Mouse (Mus musculus) v-Abl transformed pro-B cells (cell line): ENCODE results near the gene Pglyrp1.

ENCODE experiments used
- in situ Hi-C, 2 experiments: fragments of 400-800 bp; cut with MboI; formaldehyde crosslinking; loops; one replicate each; pipeline ENCODE4 v1.15.1; 2025; ENCODE audit not compliant: unreplicated experiment in 2 of 2

Pglyrp1 gene

DNA sequence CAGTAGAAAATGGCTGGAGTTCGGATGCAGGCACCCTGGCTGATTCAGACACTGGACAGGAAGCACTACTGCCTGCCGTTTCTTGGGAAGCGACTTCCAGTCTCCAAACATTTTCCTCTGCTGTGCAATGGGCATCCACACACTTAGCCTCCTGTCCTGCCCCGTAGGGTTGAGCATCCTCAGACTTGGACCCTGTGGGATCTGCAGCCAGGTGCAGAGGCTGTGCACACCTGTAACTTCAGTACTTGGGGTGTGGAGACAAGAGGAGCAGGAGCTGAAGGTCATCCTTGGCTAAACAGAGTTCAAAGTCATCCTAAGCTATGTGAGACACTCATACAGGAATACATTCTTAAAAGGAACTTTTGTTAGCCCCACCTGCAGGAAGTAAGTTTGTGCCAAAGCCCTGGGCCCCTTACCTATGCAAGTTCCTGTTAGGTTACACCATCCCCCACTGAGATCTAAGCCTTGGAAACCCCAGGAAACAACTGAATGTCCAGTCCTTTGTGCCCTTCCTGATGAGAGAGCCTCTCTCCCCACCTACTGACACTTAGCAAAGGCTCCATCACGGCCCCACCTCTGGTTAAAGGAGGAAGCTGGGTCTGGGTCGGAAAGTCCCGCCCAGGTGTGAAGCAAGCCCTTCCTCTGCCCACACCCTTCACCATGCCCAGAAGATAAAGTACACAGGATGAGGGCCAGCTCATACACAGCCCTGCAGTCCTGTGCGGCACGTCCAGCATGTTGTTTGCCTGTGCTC, 13.0 kb downstream of the Pglyrp1 start:
- in situ Hi-C loops = loop anchor here in 1 of 2 experiments (25.0 kb wide), 1 partner anchor 1947 kb away; the partner anchor contains the start of gene Pnmal2

DNA sequence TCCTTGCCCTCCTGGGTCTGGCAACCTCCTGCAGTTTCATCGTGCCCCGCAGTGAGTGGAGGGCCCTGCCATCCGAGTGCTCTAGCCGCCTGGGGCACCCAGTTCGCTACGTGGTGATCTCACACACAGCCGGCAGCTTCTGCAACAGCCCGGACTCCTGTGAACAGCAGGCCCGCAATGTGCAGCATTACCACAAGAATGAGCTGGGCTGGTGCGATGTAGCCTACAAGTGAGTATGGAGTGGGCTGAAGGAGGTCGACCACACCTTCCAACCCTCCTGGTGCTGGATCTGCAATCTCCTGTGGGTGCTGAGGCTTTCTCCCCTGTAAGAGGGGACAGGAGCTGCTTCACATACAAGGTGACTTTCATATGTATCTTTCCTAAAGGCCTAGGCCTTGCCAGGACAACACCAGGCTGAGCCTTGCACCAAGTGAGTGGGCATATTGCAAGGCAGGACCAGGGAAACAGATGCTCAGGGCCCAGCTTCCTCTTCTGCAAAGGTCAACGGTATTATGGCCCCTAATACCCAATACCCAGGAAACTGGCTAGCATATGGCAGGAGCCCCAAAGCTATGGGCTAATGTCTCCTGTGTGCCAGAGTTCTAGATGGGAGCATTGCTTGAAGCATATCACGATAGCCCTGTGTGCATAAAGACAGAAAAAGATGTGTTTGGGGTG, 13.8 kb downstream of the Pglyrp1 start:
- in situ Hi-C loops = loop anchor here in 1 of 2 experiments (25.0 kb wide), 1 partner anchor 1948 kb away; the partner anchor contains the start of gene Pnmal2

DNA sequence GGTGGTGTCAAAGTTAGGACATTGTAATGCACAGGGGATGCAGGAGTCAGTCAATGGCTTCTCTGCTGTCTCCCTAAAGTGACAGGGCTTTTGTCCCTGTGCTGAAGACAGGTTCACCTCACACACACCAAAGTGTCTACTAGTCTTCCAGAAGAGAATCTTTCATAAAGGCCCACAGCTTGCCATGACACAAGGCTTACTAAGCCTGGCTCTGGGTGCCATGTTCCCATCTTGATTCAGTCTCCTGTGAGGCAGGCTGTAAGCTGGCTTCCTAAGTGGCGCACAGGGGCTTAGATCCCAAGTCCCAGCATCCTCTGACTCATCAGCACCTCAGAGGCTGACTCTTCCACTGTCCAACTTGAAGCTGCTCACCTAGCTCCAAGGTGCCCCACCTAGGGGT, 15.8 kb downstream of the Pglyrp1 start:
- in situ Hi-C loops = loop anchor here in 1 of 2 experiments (25.0 kb wide), 1 partner anchor 1950 kb away; the partner anchor contains the start of gene Pnmal2

DNA sequence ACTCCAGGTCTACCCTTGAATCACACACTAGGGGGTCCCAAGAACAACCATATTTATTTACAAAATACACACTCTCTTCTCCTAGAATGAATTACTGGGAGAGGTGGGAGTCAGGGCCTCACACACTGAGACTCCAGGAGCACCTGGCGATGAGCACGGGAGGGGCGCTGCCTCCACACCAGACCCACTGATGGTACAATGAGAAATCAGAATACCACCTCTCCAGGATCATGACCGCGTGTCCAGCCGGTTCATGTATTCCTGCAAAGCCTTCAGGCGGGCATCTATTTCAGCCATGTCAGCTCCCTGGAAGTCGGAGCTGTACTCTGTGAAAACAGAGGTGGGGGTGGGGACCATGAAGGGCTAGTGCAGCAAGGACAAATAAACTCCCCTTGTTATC, 19.7 kb downstream of the Pglyrp1 start:
- in situ Hi-C loops = loop anchor here in 1 of 2 experiments (25.0 kb wide), 1 partner anchor 1954 kb away; the partner anchor contains the start of gene Pnmal2

DNA sequence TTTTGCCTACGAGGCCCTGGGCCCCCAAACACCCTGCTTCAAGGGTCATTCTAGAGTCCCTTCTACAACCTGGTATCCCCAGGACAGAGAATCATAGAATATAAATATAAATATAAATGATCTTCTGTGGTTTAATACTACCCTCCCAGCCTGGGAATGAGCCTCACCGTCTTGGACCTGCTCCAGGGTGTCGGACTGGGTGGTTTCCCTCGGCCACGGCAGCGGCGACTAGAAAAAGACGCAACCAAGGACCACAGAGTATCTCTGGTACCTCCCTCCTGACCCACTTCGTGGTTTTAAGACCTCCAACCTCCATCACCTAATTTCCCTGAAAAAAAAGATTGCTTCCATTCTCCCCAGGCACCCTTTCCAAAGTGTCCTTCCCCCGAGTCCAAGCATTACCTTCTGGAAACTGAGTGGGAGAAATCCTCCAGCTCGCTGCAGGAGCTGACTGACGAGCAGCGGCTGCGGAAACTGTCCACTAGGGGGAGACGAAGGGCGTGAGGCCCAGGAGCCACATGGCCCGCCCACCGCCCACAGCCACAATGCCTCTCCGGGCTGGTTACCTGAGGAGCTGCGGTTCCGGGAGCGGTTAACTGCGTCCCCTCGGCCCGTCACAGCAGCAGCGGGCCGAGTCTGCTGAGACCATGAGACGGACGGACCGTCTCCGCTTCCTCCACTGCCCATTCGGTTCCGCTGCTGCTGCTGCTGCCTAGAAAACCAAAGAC, 20.9 kb downstream of the Pglyrp1 start:
- in situ Hi-C loops = loop anchor here in 1 of 2 experiments (25.0 kb wide), 1 partner anchor 1955 kb away; the partner anchor contains the start of gene Pnmal2

DNA sequence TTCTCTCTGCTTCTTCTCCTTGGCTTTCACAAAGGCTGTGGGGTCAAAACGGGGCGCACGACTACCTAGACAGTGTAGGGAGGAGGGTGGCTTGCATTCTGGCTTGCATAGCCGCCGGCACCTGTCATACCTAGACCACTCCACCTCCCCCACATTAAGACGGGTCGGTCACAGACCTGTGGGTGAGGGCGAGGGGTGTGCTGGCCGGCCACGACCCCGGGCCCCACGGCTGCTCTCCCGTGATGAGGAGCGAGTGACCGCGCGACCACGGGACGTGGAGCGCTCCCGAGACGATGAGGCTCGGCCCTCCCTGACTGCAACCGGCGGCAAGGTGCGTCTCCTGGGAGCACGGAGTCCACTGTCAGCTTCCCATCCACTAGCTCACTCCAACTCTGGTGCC, 21.9 kb downstream of the Pglyrp1 start:
- in situ Hi-C loops = loop anchor here in 1 of 2 experiments (25.0 kb wide), 1 partner anchor 1956 kb away; the partner anchor contains the start of gene Pnmal2

DNA sequence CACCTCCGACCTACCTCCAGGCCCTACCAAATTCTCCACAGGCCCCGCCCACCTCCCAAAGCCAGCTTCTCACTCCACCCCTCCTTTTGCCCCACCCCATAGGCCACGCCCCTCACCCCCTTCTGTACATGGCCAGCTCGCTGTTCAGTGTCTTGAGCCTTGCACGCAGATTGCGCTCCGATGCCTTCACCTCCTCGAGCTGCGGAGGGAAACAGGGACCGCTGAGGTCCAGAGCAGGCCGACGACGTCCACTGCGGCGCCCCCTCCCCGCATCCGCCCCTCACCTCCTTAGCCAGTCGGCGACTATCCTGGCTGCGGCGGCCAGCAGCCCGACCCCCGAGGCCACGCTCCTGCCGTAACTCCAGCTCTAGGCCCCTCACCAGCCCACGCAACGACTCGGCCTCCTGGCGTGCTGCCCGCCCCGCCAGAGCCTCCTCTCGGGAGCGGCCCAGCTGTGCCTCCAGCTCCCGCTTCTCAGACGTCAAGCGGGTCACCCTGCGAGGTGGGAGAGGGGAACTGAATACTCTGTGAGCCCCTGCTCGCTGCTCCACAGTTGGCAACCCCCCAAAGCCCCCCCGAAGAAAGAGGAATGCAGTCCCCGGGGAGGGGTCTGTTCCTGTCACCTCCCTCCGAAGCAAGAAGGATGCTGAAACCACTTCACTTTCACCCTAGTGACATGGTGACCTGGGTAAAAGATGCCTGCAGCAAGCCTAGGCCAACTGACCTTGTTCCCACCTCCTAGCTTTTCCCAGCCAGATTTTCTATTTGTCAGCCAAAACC, 22.7 kb downstream of the Pglyrp1 start:
- in situ Hi-C loops = loop anchor here in 1 of 2 experiments (25.0 kb wide), 1 partner anchor 1957 kb away; the partner anchor contains the start of gene Pnmal2

DNA sequence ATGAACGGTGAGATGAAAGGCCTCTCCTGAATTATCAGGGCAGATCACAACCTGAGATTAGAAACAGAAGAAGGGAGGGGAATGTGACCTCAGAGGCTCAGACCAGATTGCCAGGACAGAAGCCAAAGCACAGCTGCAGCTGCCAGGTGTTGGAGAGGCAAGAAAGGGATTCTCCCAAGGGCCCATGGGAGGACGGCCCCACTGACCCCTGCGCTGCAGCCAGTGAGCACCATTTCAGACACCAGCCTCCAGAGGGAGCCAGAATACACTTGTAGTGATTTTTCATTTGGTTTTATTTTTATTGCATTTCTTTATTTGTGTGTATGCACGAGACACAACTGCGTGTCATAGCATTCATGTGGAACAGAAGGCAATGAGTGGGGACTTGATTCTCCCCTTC, 25.4 kb downstream of the Pglyrp1 start:
- in situ Hi-C loops = loop anchor here (5.0 to 25.0 kb wide), 6 partner anchors 86 to 1959 kb away; partner anchors contain the start of genes Foxa3 (in 1 of the 2), Pnmal2 (in 1 of the 2), Six5 (in 1 of the 2) and Sympk (in 1 of the 2)

DNA sequence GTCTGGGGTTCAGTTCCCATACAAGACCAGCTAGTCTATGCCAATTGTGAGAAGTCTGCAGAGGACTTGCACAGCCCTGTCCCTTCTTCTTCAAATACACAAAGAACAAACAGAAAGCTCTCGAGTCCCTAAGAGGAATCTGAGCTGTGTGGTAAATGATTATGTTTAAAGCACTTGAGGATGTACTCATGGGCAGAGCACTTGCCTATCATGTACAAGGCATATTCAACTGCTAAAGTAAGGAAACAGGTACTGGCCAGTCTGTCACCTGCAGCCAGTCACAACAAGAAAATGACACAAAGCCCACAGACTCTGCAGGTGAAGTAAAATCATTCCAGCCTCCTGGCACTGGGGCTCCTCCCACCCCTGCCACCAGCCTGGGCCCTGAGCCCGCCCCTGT, 29.4 kb downstream of the Pglyrp1 start:
- in situ Hi-C loops = no loop called here

DNA sequence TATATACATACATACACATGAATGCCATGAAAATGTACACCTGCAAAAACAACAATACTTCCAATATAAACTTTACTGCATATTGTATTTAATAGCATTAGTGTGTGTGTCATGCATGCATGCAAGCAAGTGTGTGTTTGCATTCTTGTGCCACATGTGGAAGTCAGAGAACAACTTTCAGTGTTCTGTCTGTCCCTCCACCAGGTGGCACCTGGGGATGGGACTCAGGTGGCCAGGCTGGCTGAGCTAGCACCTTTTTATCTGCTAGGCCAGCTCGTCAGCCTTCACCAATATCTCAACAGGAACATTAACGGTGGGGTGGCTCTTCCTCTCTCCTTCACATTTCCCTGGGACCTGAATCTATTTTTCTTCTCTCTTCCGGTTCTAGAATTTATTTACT, 31.4 kb downstream of the Pglyrp1 start:
- in situ Hi-C loops = no loop called here

DNA sequence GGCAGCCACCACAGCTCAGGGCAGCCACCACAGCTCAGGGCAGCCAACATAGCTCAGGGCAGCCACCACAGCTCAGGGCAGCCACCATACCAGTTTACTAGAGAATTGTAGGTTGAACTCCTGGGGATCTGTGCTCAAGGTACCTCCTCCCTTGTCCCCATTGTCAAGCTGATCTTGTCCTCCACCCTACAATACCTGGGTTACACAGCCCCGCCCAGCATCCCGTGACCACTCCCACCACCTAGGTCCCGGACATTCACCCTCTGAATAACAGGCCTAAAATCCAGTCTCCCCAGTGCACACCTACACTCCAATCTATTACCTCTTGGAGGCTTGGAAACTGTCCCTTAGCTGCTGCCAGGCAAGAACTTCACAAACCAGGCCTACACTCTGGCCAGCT, 33.8 kb downstream of the Pglyrp1 start:
- in situ Hi-C loops = no loop called here

DNA sequence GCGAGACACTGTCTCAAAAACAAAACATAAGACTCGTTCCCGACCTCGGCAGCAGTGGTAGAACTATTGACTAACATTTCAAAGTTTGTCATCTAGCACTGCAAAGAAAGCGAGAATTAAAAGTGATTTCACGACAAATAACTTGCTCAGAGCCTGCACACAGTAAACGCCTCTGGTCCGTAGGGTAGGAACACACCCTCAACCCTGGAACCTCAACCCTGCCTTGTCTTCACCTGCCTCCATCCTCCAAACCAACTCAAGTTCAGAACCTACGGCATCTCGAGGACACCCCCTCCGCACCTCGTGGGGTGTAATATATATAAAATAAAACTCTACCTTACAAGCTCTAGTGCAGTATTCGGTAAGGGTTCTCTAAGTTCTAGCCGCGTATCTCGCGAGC, 38.7 kb downstream of the Pglyrp1 start:
- in situ Hi-C loops = loop anchor here in 1 of 2 experiments (10.0 kb wide), 1 partner anchor 75 kb away; the partner anchor contains the start of gene Nanos2

DNA sequence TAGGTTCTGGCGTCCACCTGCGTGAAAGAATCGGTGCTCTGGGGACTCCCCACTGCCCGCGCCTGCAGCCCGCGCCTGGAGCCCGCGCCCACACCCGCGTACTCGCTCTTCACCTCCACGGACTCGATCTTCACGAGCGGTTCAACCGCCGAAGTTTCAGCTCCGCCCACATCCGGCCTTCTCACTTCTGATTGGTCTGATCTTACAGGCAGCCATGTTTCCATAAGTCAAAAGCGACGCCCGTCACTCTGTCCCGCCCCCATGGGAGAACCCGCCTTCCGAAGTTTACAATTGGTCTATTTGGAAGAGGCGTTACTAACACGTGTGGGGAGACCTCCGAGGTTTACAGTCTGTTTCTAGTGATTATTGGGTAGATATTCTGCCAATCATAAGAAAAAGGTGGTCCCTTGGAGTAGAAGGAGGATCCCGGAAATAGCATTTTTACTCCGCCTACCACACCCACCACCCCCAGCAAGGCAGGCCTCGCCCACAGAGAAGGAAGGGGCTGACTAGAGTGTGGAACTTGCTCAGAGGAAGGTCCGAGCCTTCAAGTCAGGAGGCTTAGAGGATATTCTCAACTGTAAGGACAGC, 39.2 kb downstream of the Pglyrp1 start, which contains the start of gene Ccdc61:
Ccdc61 (minus strand) TSS at position 175 of the 591 bp plus-strand sequence.
- in situ Hi-C loops = loop anchor here in 1 of 2 experiments (10.0 kb wide), 1 partner anchor 74 kb away; the partner anchor contains the start of gene Nanos2

DNA sequence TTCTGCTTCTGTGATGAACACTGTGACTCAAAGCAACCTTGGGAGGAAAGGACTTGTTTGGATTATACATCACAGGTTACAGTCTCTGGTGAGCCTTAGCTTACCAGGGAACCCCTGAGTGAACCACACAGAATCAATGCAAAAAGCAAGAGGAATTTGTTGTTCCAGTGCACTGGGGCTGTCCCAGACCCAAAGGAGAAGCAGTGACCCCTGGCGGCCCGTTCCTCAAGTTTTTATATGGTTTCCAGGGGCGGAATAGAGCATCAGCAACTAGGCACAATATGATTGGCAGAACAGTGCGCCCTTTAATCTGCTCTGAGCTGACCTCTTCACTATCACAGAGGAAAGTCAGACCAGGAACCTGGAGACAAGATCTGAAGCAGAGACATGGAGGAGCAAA, 45.1 kb downstream of the Pglyrp1 start:
- in situ Hi-C loops = loop anchor here in 1 of 2 experiments (10.0 kb wide), 1 partner anchor 69 kb away; the partner anchor contains the start of gene Nanos2

DNA sequence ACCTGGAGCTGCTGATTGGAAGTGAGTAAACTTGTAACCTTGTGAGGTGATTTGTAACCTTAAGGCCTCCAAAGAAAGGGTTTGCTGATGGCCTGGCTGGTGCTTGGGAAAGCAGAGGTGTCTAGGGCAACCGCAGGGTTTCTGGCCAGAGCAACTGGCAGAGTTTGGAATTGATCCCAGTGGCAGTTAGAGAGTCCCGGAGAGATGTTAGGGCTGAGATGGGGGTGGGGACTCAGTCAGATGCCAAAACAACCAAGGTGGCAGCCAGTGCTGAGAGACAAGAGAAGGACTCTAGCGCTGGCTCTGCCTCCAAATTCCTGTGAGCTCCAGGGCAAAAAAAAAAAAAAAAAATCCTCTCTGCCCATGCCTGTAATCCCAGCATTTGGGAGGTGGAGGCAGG, 46.8 kb downstream of the Pglyrp1 start:
- in situ Hi-C loops = loop anchor here in 1 of 2 experiments (10.0 kb wide), 1 partner anchor 67 kb away; the partner anchor contains the start of gene Nanos2

DNA sequence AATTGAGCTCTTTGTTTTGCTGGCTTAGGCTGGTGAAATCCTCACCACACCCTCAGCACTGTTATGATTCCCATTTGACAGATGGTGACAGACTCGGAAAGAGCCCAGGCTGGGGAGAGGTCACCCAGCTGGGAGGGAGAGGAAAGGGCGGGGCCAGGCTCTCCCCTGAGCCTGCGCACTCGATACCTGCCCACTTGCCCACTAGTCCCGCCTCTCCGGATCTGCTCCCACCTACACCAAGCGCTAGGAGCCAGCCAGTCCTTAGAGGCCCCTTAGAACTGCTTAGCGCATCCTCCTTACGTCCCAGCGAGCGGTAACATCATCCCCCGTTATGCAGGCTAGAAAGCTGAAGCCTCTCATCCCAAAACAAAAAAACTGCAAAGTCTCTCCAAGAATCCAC, 49.9 kb downstream of the Pglyrp1 start:
- in situ Hi-C loops = no loop called here

DNA sequence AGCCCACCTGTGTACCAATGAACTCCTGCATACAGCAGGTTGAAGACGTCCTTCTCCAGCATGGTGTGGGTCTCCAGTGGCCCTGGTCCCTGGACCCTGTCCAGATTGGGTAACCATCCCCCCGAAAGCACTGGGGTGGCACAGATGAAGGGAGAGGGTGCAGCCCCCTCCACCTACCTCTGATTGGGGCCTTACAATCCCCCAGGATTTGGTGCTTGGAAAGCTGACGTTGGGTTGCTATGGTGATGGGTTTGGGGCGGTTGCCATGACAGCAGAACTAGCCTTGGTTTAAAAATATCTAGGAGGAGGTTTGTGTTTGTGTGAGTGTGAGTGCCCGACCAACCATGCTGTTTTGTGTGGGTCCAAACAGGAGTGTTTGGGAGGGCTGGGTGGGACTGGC, 51.7 kb downstream of the Pglyrp1 start:
- in situ Hi-C loops = no loop called here

DNA sequence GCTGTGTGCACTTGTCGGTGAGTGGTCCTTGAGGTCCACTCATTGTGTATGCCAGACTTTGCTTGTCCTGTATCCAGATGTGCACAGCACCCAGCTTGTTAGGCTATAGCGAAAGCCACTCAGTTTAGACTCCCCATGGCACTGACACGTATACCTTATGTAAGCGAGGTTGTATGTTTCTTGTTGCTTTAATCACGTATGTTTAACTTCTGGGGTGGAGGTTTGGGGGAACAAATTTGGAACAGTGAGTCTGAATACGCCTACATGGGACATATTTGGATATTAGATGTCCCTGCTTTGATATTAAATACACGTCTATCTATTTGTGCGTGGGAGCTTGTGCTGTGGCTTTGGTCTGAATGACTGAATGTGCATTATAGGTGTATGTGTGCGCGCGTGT, 52.1 kb downstream of the Pglyrp1 start:
- in situ Hi-C loops = no loop called here

DNA sequence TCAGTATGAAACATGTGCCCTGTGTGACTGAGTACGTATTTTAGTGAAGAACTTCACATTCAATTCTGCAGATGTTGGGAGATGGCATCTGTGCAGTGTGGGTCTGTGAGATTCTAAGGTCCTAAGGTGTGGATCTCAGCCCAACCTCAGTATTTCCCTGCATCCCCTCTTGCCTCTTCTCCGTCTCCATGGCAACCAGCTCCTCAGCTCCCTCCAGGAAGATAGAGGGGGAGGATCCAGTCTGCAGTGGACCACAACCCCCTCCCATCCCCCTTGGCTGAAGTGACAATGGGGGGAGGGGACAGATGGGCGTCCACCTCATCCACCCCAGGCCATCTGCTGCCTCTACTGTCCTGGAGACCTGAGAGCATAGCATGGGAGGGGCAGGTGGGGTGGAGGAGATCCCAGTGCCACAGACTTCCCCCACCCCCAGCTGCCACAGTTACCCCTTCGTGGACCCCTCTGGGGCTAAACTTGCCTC, 52.6 kb downstream of the Pglyrp1 start:
- in situ Hi-C loops = no loop called here
